21 mouse cellular contexts compared by ENCODE assay signal in the genomic region with DNA sequence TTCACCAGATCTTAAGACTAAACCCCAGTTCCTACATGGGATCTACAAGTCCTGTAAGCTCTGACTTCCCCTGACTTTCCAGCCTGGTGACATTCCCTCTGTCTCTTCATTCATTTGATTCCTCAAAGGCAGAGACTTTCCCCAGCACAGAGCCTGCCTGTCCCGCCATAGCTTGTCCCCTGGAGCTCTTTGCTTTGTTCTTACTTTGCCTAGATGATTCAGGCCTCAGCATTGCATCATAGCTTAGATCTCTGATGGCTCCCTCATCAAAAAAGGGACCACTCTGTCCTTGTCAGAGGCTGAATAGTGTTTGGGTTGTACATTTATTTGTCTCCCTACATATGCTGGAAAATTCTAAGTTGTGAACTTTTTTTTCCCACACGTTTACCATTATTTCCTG.
"Had no signal": no experiment of that assay in that cellular context is flagged by ENCODE, and none has a peak within 500 bp of the region (broad histone marks: within the 10 kb centered on the region; RNA-seq: fewer than 3 reads in every experiment).

No protein-coding gene starts in this region.

- H3K9ac ChIP-seq: limb, embryonic 13.5 days; liver, embryonic 14.5 days; lung, embryonic 15.5 days; neural tube, embryonic 13.5 days; stomach, embryonic 15.5 days had no signal

- H3K4me2 ChIP-seq: limb, embryonic 13.5 days; lung, embryonic 15.5 days; neural tube, embryonic 13.5 days; stomach, embryonic 15.5 days had no signal

- H3K4me1 ChIP-seq: midbrain, embryonic 10.5 days; neural tube, embryonic 13.5 days; stomach, embryonic 15.5 days had no signal

- H3K27me3 ChIP-seq: limb, embryonic 13.5 days; lung, embryonic 15.5 days; neural tube, embryonic 13.5 days; stomach, embryonic 15.5 days had no signal

- H3K4me3 ChIP-seq: left cerebral cortex, adult 2 months; limb, embryonic 13.5 days; lung, embryonic 15.5 days; megakaryocyte, embryonic 14.5 days; midbrain, embryonic 10.5 days; neural tube, embryonic 13.5 days; stomach, embryonic 15.5 days had no signal

- H3K27ac ChIP-seq: kidney, postnatal 0 days; left cerebral cortex, adult 2 months; limb, embryonic 13.5 days; liver, embryonic 14.5 days; lung, embryonic 15.5 days; midbrain, embryonic 10.5 days; neural tube, embryonic 13.5 days; stomach, embryonic 15.5 days had no signal

- H3K36me3 ChIP-seq: limb, embryonic 13.5 days; lung, embryonic 15.5 days; midbrain, embryonic 10.5 days; neural tube, embryonic 13.5 days; stomach, embryonic 15.5 days had no signal

- H3K9me3 ChIP-seq: limb, embryonic 13.5 days; lung, embryonic 15.5 days; midbrain, embryonic 10.5 days; neural tube, embryonic 13.5 days; stomach, embryonic 15.5 days had no signal

- DNase-seq: kidney, adult 2 months; kidney, postnatal 36 days; layer of hippocampus, postnatal 36 days; left cerebral cortex, postnatal 4 days; lung, adult 18-20 months; lung, postnatal 10 days; lung, postnatal 36 days; midbrain, embryonic 14.5 days; retina, postnatal 1 day; right cerebral cortex, postnatal 25 days; spleen, adult 18-20 months; thymus, postnatal 25 days had no signal
